Mouse (Mus musculus): ENCODE measurements around the gene Gm26602.
"Not testable (repeated sequence)": the region's sequence is repeated elsewhere in the genome, so short reads cannot be mapped to it uniquely, and the experiment has no call there.

Gm26602 gene

DNA sequence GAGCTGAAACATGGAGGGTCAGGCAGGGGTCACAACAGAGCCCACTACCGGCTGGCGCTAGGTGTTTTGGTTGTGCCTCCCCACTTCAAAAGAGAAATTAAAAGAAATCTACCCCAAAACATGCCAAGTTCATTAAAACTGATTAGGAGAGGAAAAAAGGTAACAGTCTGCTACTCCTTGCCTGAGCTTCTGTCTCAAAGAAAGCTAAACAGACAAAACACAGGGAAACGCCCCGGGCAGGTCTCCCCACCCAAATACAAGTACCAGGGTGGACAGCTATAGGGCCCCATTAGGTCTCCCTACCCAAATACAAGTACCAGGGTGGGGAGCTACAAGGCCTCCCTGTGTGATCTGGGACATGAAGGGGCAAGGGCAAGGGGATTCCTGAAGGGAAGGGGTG, at the start of gene Gm26602:
Gene Gm26602 (plus strand): TSS at position 301 of the 400 bp plus-strand sequence.
- DNase-seq (ENCODE audit: low spot score), result no peak

DNA sequence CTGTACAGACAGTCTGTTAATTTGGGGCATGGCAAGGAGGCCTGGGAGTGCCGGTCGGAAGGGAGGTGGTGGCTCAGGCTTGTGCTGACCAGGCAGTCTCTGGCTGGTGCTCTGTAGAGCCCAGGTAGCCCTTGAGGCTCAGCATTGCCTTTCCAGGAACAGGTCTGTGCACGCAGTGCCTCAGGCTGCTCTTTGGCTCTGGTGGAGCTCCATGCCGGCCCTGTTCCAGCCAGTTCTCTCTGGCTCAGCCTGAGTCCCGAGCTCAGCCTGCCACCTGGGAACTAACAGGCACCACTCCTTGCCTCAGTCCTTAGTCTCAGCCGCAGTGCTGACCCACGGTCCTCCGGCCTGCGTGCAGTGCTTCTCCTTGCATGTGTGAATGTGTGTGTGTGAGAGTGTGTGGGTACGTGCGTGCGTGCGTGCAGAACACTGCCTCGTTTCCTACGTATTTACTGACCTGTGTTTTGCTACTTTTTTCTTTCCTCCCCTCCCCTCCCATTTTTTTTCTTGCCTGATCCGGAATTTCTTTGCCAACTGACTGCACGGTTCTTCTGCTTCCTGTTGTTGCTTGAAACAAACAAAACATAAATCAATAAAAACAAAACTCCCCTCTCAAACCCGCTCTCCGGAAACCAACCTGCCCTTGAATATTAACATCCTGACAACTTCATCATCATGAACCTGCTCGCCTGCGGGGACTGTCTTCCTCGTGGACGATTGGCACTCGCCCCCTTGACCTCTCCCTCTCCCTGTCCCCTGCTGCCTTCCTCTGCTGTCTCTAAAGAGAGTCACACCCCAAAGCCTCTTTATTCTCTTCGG, 49.2 kb upstream of the Gm26602 start:
- no peak for DNase-seq (ENCODE audit: low spot score)

DNA sequence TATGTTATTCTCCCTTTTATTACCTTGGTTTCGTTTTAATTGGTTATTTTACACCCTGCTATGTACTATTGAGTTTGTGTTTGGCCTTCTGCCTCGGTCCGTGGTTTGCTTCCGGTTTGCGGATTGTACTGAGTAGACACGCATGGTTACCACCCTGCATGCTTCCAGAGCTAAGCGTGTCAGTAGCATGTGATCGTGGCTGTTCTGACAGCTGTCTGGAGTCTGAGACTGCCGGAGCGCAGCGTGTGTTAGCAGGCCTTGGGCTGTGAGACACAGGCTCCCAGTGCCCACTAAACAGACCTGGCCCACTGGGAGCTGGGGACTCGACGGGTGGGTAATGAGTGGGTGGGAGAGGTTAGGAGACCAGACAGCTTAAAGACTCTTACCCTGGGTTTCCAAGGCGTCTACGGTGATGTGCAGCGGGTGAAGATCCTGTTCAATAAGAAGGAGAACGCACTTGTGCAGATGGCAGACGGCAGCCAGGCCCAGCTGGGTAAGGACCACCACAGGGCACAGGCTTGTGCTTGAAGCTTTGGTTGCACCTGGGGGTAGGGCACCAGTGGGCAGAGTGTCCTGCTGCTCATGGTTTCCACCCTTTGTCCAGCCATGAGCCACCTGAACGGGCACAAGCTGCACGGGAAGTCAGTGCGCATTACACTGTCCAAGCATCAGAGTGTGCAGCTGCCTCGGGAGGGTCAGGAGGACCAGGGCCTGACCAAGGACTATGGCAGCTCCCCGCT, 48.4 kb upstream of the Gm26602 start:
- DNase-seq (ENCODE audit: low spot score), result no peak

DNA sequence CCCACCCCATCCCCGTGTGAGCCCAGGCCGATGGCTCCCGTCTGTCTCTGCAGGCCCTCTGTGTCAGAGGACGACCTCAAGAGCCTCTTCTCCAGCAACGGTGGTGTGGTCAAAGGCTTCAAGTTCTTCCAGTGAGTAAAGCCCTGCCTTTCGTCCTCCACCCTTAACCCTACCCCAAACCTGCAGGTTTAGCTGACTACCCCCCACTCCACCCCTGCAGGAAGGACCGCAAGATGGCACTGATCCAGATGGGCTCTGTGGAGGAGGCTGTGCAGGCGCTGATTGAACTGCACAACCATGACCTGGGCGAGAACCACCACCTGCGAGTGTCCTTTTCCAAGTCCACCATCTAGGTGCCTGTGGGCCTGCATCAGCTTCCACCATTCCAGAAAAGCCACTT, 47.7 kb upstream of the Gm26602 start:
- no peak for DNase-seq (ENCODE audit: low spot score)

DNA sequence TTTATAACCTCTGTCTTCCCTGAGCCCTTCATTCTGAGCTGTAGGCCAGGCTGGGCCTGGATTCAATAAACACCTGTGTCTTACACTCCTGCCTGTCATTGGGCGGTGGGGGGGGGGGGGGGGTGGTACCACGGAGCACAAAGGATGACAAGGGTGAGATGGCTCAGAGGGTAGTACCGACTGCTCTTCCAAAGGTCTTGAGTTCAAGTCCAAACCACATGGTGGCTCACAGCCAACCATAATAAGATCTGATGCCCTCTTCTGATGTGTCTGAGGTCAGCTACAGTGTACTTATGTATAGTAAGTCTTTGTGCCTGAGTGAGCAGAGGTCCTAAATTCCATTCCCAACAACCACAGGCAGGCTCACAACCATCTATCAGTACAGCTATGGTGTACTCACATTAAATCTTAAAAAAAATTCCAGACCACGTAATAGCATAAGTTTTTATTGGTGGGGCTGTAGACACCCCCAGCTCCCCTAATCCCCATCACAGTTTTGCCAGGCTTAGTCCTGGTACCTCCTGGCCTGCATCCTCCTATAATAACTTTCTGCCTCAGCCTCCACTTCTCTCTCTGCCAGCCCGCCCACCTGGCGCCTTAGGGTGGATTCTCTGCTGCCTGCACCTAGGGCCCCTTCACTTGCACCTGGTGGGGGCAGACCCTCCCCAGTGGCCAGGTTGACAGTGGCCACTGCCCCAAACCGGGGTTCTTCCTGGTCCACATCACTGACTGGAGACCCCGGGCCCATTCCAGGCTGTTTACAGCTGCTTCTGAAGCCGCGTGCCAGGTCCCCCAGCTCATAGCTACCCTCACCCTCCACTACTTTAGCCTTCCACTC, 46.1 kb upstream of the Gm26602 start:
- peak; percentile 37 for DNase-seq (ENCODE audit: low spot score)

DNA sequence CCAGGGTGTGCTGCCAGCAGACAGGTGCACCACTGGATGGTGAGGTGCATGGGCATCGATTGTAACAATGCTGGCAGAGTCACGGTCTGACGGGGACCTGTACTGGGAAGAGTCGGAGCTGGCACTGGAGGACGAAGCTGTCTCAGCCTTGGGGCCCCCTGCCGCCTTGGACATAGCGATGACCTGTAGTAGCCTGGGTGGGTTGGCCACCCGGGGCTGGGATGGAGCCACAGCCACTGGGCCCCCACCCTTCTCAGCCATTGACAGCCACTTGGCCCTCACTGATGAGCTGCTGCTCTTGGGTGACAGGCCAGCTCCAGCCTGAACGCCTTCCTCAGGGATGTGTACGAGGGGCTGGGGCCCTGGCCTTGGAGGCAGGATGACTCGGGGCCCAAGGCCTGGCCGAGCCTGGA, 45.5 kb upstream of the Gm26602 start:
- no peak for DNase-seq (ENCODE audit: low spot score)

DNA sequence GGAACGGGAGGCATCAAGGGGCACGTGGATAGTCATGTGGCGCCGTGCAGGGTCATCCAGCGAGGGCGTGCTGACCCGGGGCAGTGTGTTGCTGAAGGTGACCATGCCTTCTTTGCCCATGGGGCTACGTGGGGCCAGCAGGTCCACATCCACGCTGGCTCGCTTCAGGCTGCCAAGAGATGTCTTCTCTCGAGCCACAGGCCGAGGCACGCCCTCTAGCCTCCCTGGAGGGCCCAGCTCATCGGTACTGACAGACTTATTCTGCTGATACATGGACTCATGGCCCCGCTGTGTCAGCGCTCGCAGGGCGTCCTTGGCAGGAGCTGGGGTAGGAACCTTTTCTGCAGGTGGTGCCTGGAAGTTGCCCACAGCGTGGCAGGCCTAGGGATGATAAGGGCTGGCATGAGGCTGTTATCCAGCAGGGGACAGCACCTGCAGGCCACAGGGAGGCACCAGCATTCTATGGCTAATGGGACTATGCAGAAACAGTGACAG, 44.8 kb upstream of the Gm26602 start:
- DNase-seq (ENCODE audit: low spot score), result no peak

DNA sequence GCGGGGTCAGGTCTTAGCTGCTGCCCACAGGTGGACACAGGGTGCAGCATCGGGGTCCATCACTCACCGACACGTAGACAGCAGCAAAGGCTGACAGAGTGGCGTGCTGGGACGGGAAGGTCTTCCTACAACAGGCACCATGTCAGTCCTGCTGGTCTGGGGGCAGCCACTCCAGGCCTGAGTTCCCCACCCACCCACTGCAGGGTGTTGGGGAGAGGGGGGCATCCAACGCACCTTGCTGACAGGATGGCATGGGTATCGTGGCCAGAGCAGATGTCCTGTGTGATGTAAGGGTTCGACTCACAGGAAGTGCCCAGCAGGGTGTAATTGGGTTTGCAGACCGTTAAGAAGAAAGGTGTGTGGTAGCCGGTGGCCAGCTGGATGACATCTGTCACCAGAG, 44.1 kb upstream of the Gm26602 start:
- DNase-seq (ENCODE audit: low spot score), result no peak

DNA sequence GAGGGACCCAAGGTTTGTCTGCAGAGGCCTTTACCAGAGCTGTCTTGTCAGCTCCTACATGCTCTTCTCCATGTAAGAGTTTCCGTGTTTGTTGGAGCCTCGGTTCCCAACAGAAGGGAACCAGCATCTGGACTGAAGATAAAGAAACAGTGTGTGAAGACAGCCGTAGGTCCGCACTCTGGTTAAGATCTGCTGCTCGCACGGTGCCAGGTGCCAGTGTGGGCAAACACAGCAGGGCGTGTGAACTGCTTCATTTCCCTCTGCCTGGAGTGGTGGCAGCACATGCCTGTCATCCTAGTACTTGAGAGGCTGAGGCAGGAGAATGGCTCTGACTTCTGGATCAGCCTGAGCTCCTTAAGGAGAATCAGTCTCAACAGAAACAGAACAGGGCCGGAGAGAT, 38.8 kb upstream of the Gm26602 start:
- DNase-seq (ENCODE audit: low spot score), result no peak

DNA sequence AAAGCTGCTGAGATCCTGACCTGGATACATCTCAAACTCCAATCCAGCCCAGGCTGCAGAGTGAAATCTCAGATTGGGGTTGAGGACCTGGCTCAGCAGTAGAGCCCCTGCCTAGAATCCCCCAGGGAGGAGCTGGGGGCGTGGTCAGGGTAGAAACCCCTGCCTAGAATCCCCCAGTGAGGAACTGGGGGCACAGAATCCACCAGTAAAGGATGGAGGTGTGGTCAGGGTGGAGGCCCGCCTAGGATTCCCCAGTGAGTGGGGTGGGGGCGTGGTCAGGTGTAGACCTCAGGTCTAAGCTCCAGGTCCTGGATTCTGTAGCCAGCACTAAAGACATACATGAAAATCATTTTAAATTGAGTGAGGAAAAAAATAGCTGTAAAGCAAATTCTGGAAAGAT, 37.8 kb upstream of the Gm26602 start:
- no peak for DNase-seq (ENCODE audit: low spot score)

DNA sequence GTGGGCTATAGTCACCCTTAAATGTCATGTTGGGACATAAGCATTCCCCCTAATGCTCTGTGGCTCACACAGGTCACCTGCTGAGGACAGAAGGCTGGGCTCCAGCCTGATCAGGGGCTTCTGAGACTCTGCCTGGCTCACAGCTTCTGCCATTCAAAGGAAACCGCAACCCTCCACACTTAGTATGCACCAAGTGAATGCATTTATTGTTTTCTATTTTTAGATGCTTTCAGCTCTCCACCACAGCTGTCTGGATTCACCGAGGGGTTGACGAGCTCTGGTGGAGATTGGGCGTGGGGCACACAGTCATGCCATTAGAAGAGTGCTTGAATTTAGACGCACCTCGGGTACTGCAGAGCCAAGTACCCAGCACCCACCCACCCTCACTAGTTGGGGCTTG, 37.3 kb upstream of the Gm26602 start:
- peak; percentile 25 for DNase-seq (ENCODE audit: low spot score)

DNA sequence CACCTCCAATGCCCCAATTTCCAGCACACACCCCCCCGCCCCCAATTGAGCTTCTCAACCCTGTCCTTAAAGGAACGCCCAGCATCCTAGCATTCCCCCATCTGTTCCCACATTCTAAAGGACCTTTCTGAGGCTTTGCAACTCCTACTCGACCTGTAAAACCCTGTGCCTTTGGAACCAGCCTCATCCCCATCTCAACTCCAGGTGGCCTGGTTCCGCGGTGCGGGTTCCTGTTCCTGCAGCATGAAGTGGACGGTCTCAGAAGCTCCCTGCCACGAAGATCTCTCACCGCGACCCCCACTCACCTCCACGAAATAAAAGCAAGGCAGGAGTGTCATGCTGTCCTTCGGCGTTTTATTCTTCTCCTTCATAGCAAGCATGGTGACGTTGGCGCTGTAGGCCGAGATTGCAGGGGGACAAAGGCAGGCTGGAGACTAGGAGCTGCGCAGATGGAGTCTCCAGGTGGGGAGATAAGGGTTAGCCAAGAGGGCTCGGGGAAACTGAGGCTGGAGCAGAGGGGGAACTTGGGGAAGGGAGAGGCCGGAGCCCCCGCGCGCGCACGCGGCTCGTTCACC, 36.9 kb upstream of the Gm26602 start:
- DNase-seq (ENCODE audit: low spot score), result peak; percentile 63

DNA sequence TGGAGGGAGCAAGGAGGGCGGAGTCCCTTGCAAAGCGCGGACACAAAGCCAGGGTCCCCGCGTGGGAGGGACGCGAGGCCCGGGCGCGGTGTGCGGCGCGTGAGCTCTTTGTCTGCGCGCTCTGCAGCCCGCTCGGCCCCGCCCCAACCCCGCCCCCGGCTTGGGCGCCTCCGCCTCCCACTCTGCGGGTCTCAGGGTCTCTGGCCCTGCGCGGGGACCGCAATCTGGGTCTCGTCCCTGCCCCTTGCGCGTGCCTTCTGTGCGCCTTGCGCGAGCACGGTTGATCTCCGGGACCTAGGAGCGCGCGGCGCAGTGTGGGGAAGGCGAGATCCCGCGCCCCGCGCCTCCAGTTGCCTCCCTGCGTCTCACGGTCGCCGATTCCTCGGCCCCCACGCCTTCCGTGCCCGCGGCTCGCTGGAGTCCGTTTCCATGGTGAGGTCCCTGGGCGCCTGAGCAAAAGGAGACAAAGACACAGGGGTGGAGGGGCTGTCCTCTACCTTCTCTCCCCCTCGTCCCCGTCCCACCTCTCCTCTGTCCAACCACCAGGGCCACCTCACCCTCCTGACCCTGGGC, 36.3 kb upstream of the Gm26602 start, which contains the start of the genes Prtn3 and Plppr3:
Gene Prtn3 (plus strand): TSS at position 187 of the 573 bp plus-strand sequence.
Gene Plppr3 (minus strand): TSS at position 345 of the 573 bp plus-strand sequence.
- DNase-seq (ENCODE audit: low spot score), result peak; percentile 79

DNA sequence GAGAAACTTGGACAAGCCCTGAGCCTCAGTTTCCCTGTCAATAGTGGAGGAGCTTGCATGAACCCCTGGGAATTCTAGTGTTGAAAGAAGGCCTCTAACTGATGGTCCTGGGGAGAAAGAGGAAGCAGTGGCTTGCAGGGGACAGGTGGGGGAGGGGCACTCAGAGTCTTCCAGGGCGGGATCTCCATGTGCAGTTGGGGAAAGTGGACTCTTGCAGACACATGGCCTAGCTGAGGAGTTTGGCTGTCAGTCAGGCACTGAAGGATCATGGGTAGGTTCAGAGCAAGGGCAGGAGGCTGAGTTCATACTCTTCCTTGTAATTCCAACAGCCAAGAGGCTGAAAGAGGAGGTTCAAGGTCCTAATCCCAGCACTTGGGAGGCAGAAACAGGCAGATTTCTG, 33.5 kb upstream of the Gm26602 start:
- DNase-seq (ENCODE audit: low spot score), result peak; percentile 36

DNA sequence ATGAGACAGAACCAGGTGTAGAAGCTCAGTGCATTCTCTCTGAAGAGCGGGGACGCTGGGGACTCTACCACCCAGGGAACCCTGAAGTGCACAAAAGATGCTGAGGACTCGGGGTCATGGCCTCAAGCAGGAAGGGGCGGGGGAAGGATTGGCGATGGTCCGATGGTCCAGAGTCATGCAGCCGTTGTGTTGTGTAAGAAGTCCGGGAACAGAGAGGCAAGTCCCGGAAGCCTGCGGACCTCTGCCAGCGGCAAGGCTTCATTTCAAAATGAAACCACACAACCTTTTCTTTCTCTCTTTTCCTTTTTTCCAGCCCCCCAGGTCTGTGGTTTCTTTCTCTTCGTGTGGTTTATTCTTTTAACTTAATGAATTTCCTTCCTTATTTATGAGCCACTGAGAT, 32.9 kb upstream of the Gm26602 start:
- no peak for DNase-seq (ENCODE audit: low spot score)

DNA sequence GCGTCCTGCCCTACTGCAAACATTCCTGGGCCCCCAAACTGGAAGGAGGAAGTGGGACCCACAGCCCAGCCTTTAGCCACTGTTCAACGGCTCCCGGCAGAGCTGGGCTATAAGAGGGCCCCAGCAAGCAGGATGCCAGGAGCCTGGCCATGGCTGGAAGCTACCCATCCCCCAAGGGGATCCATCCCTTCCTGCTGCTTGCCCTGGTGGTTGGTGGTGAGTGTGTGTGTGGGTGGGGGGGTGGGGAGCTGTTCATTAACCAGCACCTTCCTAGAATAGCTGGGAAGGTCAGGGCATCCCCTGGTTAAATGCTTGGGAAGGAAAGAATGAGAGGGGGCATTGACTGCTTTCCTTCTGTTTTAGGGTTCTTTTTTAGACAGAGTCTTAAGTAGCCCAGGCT, 31.1 kb upstream of the Gm26602 start:
- no peak for DNase-seq (ENCODE audit: low spot score)

DNA sequence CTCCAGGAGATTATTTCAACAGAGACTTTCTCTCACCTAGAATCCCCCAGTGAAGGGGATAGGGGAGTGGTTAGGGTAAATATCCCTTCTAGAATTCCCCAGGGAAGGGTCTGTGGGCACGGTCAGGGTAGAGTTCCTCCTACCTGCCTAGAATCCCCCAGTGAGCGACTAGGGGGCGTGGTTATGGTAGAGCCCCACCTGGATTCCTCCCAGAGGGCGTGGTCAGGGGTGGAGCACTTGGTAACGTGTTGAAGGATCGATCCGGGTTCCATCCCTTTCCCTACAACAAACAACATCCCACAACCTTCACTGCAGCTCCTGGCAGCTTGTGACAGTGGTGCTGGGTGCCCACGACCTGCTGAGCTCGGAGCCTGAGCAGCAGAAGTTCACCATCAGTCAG, 29.9 kb upstream of the Gm26602 start:
- DNase-seq (ENCODE audit: low spot score), result no peak

DNA sequence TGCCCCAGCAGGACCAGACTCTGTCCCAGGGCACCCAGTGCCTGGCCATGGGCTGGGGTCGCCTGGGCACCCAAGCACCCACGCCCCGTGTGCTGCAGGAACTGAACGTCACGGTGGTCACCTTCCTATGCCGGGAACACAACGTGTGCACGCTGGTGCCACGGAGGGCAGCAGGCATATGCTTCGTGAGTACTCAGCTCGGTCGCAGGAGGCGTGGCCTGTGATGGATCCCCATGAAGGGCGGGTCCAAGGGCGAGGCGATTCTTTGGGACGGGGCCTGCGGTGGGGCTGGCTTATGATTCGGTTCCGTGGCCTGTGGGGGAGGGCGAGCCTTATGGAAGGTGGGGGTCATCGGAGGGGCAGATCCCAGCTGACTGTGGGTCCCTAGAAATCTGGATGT, 28.7 kb upstream of the Gm26602 start:
- DNase-seq (ENCODE audit: low spot score), result peak; percentile 45

DNA sequence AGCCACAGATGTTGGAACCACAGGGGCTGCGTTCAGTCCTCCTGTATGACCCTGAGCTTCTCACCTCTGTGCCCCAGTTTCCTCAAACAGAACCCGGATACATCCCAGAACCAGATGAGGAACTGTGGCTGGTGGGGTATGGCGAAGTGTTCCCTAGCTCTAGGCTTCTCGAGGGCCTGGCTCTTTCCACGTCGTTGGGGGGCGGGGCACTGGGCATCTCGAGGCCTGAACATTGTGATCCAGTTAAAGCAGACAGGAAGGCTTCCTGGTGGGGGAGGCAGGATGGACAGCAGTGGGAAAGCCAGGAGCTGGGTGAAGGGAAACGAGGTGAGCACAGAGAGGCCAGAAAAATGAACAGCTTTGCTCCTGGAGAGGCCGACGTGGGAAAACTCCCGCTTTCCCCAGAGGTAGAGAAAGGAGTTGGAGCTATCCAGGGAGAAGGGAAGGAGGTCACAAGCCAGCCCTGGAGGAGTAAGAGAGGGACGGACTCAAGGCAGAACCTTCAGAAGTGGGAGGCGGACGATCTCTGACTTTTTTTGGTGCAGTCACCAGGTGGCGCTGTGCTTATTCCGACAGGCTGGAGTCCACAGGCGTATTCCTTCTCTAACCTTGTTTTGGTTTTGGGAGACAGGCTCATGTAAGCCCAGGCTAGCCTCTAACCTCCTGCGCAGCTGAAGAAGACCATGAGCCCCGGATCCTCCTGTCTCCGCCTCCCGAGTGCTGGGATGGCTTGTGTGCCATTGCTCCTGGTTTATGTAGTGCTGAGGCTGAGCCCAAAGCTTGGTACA, 27.2 kb upstream of the Gm26602 start:
- peak; percentile 92 for DNase-seq (ENCODE audit: low spot score)

DNA sequence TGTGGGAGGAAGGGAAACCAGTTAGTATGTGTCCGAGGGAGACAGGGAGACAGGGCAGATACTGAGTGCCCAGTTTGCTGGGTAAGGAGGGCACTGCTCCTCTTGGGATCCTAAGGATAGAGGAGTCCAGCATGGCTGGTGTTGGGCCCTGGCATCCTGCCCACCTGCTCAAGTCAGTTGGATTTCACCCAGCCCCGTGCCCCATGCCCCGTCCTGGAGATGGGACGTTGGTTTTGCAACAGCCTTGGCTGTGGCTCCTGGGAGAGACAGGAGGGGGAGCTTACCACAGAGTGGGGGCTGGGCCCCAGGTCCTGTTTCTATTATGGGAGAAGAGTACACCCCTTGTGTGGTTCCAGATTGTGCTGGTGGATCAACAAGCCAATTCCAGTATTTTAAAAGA, 26.2 kb upstream of the Gm26602 start:
- DNase-seq (ENCODE audit: low spot score), result no peak

DNA sequence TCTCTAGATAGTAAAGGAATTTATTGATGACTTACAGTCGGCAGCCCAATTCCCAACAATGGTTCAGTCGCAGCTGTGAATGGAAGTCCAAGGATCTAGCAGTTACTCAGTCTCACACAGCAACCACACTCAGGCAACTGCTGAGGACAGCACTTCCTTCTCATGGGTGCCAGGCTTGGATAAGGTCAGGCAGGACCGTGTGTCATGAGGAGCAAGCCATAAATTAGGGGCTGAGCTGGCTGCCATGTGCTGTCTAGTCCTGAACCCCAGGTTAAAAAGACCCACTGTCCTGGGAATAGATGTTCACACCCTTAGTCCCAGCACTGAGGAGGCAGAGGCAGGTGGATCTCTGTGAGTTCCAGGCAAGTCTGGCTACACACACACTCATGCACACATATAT, 25.7 kb upstream of the Gm26602 start:
- DNase-seq (ENCODE audit: low spot score), result not testable (repeated sequence)

All from embryo, embryonic 10.5 days (tissue).